Mouse (Mus musculus) lung, adult 2 months (tissue): ENCODE measurements at regions not wholly inside any gene's neighbourhood (a gene's known extent, or its start where the extent isn't known, plus 50 kb on each side); places are given as distances from the start of the nearest gene placed in this dataset.

Source experiments
- CTCF ChIP-seq: fragments of 200-500 bp; IDR thresholded peaks from 2 replicates; pipeline ENCODE4 v1.5.1; 2011; ENCODE audit warnings: mild to moderate bottlenecking, low read length, control low read depth; ENCODE audit not compliant: insufficient read depth
- POLR2A ChIP-seq: fragments of 200-500 bp; IDR thresholded peaks from 2 replicates; pipeline ENCODE4 v1.6.1; 2011; ENCODE audit warnings: low read depth, mild to moderate bottlenecking, control low read depth, low read length, borderline replicate concordance; ENCODE audit errors: extremely low read depth

DNA sequence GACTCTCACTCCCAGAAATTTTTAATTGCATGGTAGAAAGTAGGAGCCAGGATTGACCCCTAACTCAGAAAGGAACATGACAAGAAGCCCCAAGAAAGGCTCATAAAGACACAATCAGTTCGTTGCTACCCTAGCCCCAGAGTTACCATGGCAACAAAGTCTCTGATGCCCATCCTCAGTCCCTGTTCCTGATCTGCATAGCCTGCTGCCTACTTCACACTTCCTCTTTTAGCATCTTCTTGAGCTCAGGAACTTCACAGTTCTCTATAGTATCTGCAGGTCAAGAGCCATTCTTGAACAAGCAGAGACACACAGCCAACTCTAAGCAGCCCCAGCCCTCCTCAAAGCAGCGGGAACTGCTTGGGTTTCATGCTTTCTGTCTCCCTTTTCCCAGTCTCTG, 74.2 kb downstream of the Pttg1 start:
- no peak for TF ChIP-seq CTCF
- TF ChIP-seq POLR2A = no peak
